Mouse (Mus musculus): ENCODE results near the gene Kif26b. TPM values are rescaled to one million over a fixed set of nuclear protein-coding genes. Genes with fewer than 3 reads are reported as not detected.

Gene Kif26b
- total RNA-seq, 1 experiment from 2014 or later, result 2.6 TPM

DNA sequence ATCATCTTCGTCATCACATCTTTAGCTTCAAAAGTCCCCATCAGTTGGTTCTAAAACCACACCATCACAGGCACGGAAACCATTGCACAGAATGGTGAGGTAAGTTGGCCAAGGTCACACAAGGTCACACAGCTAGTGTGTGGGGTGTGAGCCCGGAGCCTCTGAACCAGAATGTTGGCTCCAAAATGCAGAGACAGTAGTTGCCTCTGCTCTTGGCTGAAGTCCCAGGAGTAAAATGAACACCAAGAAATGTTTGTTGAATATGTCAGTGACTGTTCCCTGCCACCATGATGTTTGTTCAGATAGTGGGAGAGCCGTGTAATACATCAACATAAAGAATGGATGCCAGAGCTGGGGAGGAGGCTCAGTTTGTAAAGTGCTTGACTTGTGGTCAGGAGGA, 193.9 kb downstream of the Kif26b start:
- no peak for DNase-seq

DNA sequence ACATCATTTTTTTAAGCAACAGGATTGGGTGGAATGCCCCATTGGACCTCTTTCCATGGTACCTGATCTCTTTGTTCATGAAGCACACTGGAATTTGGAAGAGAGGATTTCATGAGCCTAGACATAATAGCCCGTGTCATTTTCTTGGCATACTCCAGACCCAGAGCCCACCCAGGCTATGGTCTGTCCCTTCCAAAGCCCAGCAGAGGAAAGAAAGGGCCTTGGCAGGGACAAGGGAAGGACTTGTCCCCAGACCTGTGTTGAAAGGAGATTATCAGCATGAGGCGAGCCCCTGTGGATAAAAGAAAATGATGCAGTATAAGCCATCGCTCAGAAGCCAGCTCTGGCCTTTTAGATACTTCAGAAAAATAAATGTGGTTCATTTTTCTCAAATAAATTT, 196.6 kb downstream of the Kif26b start:
- DNase-seq, result no peak

DNA sequence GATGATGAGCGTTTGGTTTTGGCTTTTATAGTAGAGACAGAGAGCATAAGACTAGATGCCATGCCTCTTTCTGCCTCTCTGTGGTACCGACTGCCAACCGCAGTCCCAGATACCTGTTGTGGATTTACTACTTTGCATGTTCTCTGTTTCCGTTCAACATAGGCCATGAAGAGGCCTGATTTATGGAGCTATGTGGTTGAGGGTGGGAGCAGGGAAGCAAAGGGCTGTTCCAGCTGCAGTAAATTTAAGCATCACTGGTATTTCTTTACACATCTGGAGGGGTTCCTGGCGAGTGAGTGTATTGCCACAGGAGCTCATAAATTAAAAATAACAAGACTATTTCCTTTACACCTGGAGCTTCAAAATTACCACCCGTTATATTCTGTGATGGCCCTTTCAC, 199.3 kb downstream of the Kif26b start:
- DNase-seq, result no peak

DNA sequence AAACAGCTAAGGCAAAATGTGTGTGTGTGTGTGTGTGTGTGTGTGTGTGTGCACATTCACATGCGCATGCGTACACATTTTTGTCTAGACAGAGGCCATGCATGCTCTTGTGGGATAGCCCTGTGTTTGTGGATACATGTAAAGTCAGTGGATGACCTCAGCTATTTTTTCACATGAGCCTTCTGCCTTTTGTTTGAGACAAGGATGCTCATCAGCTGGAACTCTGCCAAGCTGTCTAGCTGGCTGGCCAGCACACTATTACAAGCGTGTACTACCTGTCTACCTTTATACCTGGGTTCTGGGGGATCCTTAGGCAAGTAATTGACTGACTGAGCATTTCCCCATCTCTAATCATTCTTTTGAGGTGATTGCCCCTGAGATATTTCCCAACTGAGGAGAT, 201.3 kb downstream of the Kif26b start:
- DNase-seq, result no peak

DNA sequence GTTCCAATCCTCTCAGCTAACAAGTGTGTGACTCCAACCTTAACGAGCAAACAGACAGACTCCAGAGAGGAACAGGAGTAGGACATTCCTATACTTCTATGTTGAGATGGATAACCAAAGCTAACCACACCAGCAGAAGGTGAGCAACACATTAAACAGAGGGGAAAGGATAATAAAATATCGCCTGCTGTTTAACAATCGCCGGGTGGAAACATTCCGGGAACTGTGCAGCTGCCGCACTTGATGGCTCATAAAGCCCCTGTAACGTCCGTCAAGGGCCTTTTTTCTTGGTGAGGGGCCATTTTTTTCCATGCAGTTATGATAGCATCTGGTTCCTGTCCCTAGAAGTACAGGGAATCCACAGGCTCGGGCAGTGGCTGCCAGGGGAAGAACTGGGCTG, 204.1 kb downstream of the Kif26b start:
- DNase-seq, result no peak

DNA sequence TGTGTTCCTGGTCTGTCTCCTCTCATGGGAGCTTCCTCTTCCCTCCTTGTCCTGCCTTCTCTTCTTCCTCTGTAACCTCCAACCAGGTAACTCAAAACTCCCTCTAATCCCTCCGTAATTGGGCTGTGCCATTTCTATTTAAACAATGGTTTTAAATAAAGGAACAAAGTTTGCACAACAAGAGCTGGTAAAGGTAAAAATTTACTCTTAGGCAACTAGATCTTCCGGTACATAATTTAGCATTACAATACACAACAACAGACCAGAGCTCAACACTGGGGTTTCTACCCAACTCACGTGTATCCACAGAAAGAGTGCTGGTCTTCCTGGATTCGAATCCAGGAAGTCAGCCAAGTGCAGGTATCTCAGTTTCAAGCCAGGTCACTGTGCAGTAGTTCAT, 205.7 kb downstream of the Kif26b start:
- DNase-seq, result no peak

DNA sequence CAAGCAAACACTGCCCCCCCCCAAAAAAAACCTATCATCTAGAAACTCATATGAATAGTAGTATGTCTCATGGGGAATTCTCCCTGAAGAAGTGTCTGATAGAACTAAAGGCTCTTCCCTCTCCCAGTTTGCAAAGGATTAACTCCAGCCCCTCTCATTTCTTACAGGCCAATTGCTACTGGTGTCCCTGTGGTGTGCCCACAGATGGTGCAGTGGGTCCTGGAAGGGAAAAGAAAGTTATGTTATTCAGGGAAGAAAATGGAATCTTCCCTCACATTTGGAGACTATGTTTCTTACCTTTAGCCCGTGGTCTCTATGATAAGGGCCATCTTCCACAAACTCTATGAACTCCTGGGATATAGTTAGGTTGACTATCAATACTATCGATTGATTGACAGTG, 208.0 kb downstream of the Kif26b start:
- no peak for DNase-seq

DNA sequence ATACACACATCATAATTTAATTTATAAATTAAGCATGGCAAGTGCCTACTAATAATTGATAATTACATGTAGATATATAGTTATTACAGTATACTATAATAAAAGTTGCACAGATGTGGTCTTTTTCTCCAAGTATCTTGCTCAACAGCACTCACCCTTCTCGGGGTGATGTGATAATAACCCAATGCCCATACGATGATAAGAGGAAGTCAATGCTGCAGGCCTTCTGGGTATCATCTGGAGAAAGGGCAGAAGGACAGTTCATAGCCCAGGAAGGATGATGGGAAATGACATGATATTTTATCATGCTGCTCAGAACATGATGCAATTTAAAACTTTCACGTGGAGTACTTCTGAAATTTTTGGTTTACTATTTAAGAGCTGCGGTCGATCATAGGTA, 214.9 kb downstream of the Kif26b start:
- no peak for DNase-seq

DNA sequence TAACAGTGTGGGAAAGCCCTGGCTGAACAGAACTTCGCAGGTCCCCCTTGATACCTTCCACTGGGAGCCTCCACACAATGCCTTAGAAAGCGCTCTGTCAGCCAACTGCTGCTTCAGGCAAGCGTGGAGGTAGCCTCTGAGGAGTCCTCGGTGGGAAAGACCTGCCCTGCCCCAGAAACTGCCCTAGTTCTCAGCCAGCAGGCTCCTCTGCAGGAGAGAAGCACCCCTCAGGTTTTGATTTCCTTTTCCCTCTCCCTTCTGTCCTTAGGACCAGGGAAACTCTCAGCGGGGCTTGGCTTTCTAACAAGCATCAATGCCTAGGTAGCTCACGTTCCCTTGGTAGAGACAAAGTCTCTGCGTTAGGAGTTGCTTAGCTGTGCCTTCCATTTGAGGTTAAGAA, 215.6 kb downstream of the Kif26b start:
- DNase-seq, result no peak

DNA sequence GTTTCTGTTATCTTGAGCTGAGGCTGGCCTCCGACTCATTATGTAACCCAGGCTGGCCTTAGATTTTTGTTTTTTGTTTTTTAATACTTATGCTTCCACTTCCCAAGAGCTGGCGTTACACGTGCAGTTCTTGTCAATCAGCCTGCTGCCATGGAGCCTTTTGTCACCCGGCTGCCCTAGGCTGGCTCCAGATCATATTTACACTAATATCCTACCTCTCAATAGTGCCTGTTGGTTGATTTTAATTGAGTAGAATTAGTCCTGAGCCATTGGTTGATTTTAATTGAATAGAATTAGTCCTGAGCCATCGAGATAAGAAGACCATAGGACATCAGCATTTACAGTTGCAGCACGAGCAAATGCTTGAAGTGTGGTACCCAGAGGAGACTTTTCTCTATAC, 216.0 kb downstream of the Kif26b start:
- DNase-seq, result no peak

DNA sequence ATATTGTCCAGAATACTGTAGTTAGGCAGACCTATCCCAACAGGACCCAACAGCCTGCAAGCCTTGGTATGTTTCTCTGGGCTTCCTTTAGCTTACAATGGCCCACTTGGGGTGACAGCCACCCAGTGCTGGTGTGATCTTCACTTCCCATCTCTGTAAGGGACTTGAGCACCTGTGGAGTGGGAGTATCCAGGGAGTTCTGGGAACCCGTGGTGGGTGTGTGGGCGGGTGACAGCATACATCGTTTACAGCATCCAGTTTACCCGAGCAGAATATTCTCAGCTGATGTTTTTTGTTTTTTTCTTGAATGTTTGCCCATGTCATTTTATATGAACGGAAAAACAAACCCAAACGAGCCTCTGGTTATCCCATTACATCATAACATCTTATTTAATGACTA, 216.5 kb downstream of the Kif26b start:
- no peak for DNase-seq

DNA sequence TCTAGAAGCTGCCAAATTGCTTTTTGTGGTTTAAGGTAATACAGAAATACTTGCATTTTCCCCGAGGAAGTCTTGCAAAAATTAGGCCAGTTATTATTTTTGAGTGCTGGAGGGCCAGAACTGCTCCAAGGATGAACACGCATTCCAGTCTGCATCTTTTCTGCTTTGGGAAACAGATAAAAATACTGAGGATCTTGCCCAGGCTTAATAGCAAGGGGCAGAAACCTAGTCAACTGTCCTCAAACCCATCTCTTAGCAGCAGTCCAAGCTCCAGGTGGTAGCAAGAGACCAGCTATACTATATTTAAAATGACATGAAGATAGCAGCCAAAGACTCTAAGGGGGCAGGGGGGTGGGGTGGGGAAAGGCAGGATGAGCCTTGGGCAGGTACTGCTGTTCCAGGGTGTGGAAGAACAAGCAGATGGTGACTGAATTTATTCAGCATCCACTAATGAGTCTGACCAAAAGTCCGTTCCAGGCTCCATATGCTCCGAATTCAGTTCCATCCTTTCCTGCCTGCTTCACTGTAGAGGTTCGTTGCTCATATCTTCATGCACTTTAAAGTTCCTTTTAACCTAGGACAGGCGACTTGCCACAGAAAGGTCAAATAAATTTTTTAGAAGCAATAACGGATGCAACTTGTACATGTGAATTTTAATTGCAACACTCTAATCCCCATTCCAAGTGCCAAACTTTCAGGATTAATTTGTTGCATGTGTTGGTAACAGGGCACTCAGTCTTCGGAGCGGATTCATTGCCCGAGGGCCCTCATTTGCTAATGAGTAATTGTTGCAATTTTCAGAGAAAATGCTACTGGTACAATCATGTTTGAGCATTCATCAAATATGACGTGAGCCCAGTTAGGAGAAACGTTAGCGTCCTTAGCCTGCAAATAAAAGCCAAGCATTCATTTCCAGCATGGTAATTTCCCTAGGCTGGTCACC, 218.6 kb downstream of the Kif26b start:
- DNase-seq, result no peak

DNA sequence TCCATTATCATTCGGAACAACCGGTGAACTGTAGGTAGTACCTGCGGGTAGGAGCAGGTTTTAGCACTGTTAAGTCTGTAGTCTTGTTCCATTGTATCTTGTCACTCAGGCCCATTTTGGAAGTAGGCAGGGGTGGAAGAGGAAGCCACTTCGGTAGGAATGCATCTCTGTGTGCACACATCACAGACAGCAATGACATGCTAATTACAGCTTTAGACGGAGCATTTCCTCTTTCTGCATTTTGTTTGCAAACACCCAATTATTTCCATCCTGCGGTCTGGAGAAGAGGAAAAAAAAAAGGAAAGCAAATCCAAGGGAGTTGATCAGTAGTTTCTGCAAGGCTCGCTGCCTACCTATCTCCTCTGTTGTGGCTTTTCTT, 219.3 kb downstream of the Kif26b start:
- no peak for DNase-seq

DNA sequence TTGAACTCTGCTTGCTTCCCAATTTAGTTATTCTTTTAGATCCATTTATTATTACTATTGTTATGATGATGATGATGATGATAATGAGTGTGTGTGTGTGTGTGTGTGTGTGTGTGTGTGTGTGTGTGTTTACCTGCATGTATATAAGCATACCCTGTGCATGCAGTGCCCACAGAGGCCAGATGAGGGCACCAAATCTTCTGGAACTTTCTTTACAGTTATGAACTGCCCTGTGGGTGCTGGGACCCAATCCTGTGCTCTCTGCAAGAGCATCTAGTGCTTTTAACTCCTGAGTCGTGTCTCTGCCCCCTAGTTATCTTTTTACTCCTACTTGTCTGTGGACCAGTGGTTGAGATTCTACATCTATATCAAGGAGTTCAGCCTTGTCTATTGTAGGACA, 219.7 kb downstream of the Kif26b start:
- DNase-seq, result no peak

DNA sequence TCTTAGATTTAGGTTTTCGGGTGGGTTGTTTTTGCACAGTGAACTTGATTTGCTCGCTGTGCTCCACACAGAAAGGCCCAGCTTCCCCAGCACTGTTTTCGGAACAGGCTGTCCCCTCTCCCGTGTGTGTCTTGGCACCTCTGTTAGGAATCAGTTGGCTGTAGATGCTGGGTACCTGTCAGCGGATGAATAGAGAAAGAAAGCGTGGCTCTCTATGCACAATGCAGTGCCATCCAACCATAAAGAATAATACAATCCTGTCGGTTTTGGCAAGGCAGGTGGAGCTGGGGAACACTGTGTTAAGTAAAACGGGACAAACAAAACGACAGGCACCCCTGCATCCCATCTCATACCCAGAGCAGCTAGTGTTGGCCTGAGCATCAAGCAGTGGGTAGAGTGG, 220.9 kb downstream of the Kif26b start:
- DNase-seq, result no peak

DNA sequence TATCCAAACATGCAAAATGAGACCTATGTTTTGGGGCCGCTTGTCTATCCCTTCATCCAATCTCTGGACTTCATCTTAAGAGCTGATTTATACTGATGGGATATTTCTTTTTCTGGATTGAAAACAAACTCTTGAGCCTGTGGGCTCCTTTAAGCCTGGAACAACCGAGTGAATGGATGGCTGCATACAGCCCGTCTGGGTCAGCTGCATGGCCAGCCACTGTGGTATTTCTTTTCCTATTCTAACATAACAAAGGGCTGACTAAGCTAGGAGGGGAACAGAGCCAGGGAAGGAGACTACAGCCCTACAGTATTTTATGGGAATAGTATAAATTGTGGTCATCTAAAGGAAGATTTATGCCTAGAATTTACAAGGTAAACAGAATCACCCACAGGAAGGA, 229.5 kb downstream of the Kif26b start:
- no peak for DNase-seq

DNA sequence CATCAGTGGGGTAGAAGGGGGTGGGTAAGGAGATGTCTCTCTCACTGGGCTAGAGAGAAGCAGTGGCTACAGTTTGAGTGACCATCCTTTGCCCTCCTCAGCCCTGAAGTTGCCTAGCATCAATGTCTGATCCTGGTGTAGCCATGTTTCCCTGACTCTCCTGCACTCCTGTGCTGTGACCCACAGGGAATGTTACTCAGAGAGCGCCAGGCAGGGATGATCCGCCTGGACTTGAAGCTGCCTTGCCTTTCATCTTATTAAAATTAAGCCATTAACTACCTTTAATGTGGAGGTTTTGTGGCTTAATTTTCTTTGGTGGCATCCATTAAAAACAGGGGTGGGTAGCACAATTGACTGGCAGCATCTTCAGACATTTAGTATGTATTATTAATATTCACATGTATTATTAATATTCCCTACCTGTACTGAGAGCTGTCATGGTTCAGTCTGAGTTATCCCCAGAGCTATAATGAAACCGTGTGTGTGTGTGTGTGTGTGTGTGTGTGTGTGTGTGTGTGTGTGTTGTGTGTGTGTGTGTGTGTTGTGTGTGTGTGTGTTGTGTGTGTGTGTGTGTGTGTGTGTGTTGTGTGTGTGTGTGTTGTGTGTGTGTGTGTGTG, 233.3 kb downstream of the Kif26b start:
- DNase-seq, result no peak

DNA sequence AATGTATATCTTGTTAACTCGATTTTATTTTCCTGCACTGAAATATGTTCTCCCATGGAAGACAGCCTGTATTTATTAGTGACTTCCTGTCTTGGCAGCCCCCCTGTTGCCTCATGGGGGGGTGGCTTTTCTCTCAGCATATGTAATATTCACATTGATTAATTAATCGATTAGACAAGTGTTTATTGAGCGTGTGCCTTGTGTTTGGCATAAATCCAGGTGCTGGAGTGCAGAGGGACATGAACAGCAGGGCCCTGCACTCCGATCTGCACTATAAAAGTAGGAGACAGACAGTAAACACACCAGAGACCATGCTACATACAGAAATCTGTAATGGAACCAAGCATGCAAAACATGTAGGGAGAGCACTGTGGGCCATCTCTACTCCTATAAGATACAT, 236.0 kb downstream of the Kif26b start:
- no peak for DNase-seq

DNA sequence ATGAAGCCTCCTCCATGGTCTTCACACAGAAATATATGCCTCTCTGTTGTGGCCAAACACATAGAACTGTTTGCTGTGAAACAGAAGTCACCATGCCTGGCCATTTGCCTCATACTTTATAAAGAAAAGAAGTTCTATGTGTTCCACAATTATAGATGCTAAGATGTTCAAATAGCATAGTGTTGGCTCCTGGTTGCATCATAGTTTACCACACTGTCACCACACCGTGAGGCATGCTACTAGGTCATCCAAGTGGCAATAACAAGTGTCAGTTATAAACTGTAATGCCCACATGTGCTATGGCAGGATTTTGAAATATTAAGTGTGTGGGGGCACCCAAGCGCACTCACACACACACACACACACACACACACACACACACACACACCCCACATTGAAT, 236.7 kb downstream of the Kif26b start:
- no peak for DNase-seq

DNA sequence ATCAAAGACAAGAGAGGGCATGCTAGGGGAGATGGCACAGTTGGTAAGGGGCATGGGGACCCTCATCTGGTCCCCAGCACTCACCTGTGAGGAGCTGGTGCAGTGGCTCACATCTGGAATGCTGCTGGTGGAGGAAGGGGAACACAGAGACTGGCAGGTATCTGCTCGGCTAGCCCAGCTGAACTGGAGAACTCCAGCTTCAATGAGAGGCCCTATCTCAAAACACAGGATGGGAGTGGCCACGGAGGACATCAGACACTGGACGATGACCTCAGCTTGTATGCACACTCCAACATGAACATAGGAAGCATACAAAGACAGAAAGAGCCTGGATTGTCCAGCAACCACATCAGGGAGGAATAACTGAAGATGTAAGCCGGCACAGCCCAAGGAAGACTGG, 240.1 kb downstream of the Kif26b start:
- no peak for DNase-seq

DNA sequence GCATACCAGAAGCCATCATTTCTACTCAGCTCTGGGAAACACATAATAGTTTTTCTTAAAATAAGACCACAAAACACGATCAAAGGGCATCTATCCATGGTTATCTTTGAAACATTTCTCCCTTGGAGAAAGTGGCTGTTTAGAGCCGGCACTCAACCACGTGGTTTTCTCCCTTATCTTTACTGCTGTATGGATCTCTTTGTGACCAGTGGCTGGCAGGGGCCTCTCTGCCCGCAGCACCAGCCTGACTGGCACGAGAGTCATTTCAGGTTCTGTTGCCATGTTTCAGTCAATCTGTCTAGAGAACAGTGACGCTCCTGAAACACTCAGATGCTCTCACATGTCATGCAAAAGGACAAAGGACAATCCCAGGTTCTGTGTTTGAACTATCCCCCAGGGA, 241.1 kb downstream of the Kif26b start:
- DNase-seq, result no peak

DNA sequence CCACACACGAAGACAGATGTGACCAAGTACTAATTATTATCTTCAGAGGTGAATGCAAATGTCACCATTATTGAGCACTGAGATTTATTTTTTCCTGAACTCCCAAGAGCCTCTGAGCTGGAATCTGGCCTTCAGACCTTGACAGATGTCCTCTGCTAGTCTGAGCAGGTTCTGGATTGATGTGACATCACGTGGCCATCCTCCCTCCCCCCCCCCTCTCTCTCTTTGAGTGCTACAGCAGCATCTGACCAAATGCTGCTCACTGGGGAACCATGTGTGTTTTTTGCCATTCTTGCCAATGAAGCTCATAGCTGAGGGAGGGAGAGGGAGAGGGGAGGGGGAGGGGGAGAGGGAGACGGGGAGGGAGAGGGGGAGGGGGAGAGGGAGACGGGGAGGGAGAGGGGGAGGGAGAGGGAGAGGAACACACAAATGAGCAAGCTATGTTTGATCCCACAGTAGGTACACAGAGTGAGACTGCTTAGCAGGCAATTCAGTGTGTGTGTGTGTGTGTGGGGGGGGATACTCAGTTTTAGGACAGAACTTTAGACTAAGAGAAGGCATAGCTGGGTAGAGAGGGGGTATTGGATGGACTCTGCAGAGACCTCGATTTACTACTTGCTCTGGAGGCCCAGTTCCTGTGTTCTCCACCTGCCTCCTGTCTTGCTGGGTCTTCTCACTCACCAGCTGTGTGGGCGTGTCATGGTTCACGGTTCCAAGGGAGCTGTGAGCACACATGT, 241.9 kb downstream of the Kif26b start:
- DNase-seq, result no peak

DNA sequence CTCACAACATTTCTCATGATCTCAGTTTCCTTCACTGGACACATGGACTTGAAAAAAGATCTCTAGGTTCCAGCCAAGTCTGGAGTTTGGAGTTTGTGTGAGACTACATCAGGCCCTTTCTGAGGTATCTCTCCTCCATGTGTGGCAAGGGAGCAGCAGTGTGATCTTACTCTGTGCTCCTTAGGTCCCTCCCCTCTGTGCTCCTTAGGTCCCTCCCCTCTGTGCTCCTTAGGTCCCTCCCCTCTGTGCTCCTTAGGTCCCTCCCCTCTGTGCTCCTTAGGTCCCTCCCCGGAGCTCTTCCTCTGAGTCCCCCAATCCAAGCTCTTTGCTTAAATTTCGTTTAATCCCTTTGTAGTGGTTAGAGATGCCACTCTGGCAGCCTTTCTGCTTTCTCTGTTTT, 250.8 kb downstream of the Kif26b start:
- DNase-seq, result no peak

Measured in adrenal gland, postnatal 25 days (tissue).